Mouse (Mus musculus) E14TG2a.4 (cell line): ENCODE data around the gene Trp53i13.

Experiments
- H3K27me3 ChIP-seq: 2 replicates; pipeline ENCODE4 v1.6.1; 2014; ENCODE audit warnings: low read length, control low read depth; ENCODE audit not compliant: insufficient read depth
- H3K36me3 ChIP-seq: 2 replicates; pipeline ENCODE4 v1.6.1; 2014; ENCODE audit warnings: low read length, control low read depth; ENCODE audit not compliant: insufficient read depth
- H3K4me1 ChIP-seq: replicated peaks from 2 replicates; pipeline ENCODE4 v1.6.1; 2014; ENCODE audit warnings: low read depth, low read length, control low read depth
- H3K4me3 ChIP-seq: replicated peaks from 2 replicates; pipeline ENCODE4 v1.5.1; 2014; ENCODE audit warnings: mild to moderate bottlenecking, low read length
- H3K9me3 ChIP-seq: 2 replicates; pipeline ENCODE4 v1.6.1; 2014; ENCODE audit warnings: low read length, control low read depth
- CTCF ChIP-seq: conservative IDR thresholded peaks from 2 replicates; pipeline ENCODE4 v1.5.1; 2014; ENCODE audit warnings: low read length
- NANOG ChIP-seq: IDR thresholded peaks from 2 replicates; pipeline ENCODE4 v1.6.1; 2014; ENCODE audit warnings: borderline replicate concordance, low read length, mixed read lengths
- POU5F1 ChIP-seq: IDR thresholded peaks from 2 replicates; pipeline ENCODE4 v1.6.1; 2014; ENCODE audit warnings: low read length, borderline replicate concordance

The Trp53i13 gene

GRCm38 (mm10) chr11:77488771-77489581 is 26.8 kb downstream of the Trp53i13 start:
- TF ChIP-seq POU5F1, result no peak
- TF ChIP-seq CTCF, result no peak
- no peak for TF ChIP-seq NANOG
- Histone ChIP-seq H3K36me3 (no peaks in the 10 kb centered on the region), H3K9me3 (no peaks in the 10 kb centered on the region), H3K4me1 (peaks cover 55% of the 10 kb centered on the region), H3K27me3 (peaks cover 50% of the 10 kb centered on the region), H3K4me3 (peak overlapping the region; percentile 86)

- no peak for TF ChIP-seq CTCF
- TF ChIP-seq POU5F1, result no peak
- no peak for TF ChIP-seq NANOG
- Histone ChIP-seq H3K4me3 (no peak overlapping the region), H3K36me3 (no peaks in the 10 kb centered on the region), H3K9me3 (no peaks in the 10 kb centered on the region), H3K4me1 (peaks cover 54% of the 10 kb centered on the region), H3K27me3 (peaks cover 46% of the 10 kb centered on the region)
Observed at GRCm38 (mm10) chr11:77486798-77487197, 29.0 kb downstream of the Trp53i13 start.

GRCm38 (mm10) chr11:77485229-77485628 is 30.6 kb downstream of the Trp53i13 start:
- H3K9me3 ChIP-seq, result no peaks in the 10 kb centered on the region
- H3K4me3 ChIP-seq, result peak overlapping the region; percentile 43
- peaks cover 39% of the 10 kb centered on the region for H3K4me1 ChIP-seq
- no peak for TF ChIP-seq NANOG
- no peak for TF ChIP-seq POU5F1
- H3K36me3 ChIP-seq, result no peaks in the 10 kb centered on the region
- peaks cover 34% of the 10 kb centered on the region for H3K27me3 ChIP-seq

GRCm38 (mm10) chr11:77483510-77484255 is 32.1 kb downstream of the Trp53i13 start:
- peaks cover 22% of the 10 kb centered on the region for H3K27me3 ChIP-seq
- H3K9me3 ChIP-seq, result no peaks in the 10 kb centered on the region
- TF ChIP-seq NANOG (no peak), CTCF (no peak), POU5F1 (no peak)
- peaks cover 36% of the 10 kb centered on the region for H3K4me1 ChIP-seq
- H3K4me3 ChIP-seq, result no peak overlapping the region
- no peaks in the 10 kb centered on the region for H3K36me3 ChIP-seq

- Histone ChIP-seq H3K36me3 (no peaks in the 10 kb centered on the region), H3K9me3 (no peaks in the 10 kb centered on the region), H3K4me3 (no peak overlapping the region), H3K27me3 (peaks cover 16% of the 10 kb centered on the region), H3K4me1 (peaks cover 34% of the 10 kb centered on the region)
- TF ChIP-seq POU5F1, result no peak
- no peak for TF ChIP-seq CTCF
- TF ChIP-seq NANOG, result no peak
Observed at GRCm38 (mm10) chr11:77483043-77483442, 32.7 kb downstream of the Trp53i13 start.

GRCm38 (mm10) chr11:77476895-77477294 is 38.9 kb downstream of the Trp53i13 start:
- 0 out of 2 replicates have a peak, but pooled peaks cover 6% of the 10 kb centered on the region for H3K36me3 ChIP-seq
- H3K27me3 ChIP-seq, result peaks cover 39% of the 10 kb centered on the region
- TF ChIP-seq NANOG (no peak), POU5F1 (no peak), CTCF (no peak)
- H3K4me3 ChIP-seq, result no peak overlapping the region
- no peaks in the 10 kb centered on the region for H3K9me3 ChIP-seq
- peaks cover 22% of the 10 kb centered on the region for H3K4me1 ChIP-seq

- TF ChIP-seq NANOG (no peak; the same call in 1 of the 2 replicates), POU5F1 (no peak), CTCF (no peak)
- Histone ChIP-seq H3K27me3 (peaks cover 46% of the 10 kb centered on the region), H3K36me3 (0 out of 2 replicates have a peak, but pooled peaks cover 6% of the 10 kb centered on the region), H3K9me3 (no peaks in the 10 kb centered on the region), H3K4me3 (0 out of 2 replicates have a peak overlapping the region, but pooled peaks have one; percentile 8), H3K4me1 (peaks cover 28% of the 10 kb centered on the region)
Observed at GRCm38 (mm10) chr11:77476216-77476615, 39.6 kb downstream of the Trp53i13 start.

- no peaks in the 10 kb centered on the region for H3K9me3 ChIP-seq
- peaks cover 48% of the 10 kb centered on the region for H3K4me1 ChIP-seq
- TF ChIP-seq POU5F1 (no peak), NANOG (no peak), CTCF (no peak)
Observed at GRCm38 (mm10) chr11:77472775-77473174, 43.0 kb downstream of the Trp53i13 start.

More at GRCm38 (mm10) chr11:77472775-77473174, 43.0 kb downstream of the Trp53i13 start:
- Histone ChIP-seq H3K36me3 (0 out of 2 replicates have a peak, but pooled peaks cover 6% of the 10 kb centered on the region), H3K27me3 (peaks cover 80% of the 10 kb centered on the region), H3K4me3 (no peak overlapping the region)
